Mouse (Mus musculus): ENCODE measurements around the gene Gm10837. TPM values are rescaled to one million over a fixed set of nuclear protein-coding genes. Genes with fewer than 3 reads are reported as not detected.

The Gm10837 gene
- polyA plus RNA-seq, 1 experiment from 2014 or later: 0.29 TPM

GRCm38 (mm10) chr14:122476822-122477215 is 13.6 kb upstream of the Gm10837 start:
- H3K9me3 ChIP-seq: no peaks in the 10 kb centered on the region
- H3K36me3 ChIP-seq: peaks cover 24% of the 10 kb centered on the region
- H3K27me3 ChIP-seq (ENCODE audit: insufficient read depth, poor library complexity, severe bottlenecking): peaks cover 97% of the 10 kb centered on the region
- H3K4me3 ChIP-seq: peak overlapping the region; percentile 81
- WGBS: under 1% methylated on average over 18 of the region's 18 CpGs
- no peak for DNase-seq (ENCODE audit: low spot score)
- H3K27ac ChIP-seq: peak overlapping the region; percentile 97
- H3K4me1 ChIP-seq (replicated peaks): peaks cover 64% of the 10 kb centered on the region

GRCm38 (mm10) chr14:122477261-122477671 is 13.1 kb upstream of the Gm10837 start:
- peak overlapping the region; percentile 97 for H3K27ac ChIP-seq
- peaks cover 66% of the 10 kb centered on the region for H3K4me1 ChIP-seq (replicated peaks)
- WGBS: under 1% methylated on average over 20 of the region's 20 CpGs
- DNase-seq (ENCODE audit: low spot score): peak; percentile 50
- peak overlapping the region; percentile 81 for H3K4me3 ChIP-seq
- no peaks in the 10 kb centered on the region for H3K9me3 ChIP-seq
- peaks cover 98% of the 10 kb centered on the region for H3K27me3 ChIP-seq (ENCODE audit: insufficient read depth, poor library complexity, severe bottlenecking)
- peaks cover 24% of the 10 kb centered on the region for H3K36me3 ChIP-seq

DNA sequence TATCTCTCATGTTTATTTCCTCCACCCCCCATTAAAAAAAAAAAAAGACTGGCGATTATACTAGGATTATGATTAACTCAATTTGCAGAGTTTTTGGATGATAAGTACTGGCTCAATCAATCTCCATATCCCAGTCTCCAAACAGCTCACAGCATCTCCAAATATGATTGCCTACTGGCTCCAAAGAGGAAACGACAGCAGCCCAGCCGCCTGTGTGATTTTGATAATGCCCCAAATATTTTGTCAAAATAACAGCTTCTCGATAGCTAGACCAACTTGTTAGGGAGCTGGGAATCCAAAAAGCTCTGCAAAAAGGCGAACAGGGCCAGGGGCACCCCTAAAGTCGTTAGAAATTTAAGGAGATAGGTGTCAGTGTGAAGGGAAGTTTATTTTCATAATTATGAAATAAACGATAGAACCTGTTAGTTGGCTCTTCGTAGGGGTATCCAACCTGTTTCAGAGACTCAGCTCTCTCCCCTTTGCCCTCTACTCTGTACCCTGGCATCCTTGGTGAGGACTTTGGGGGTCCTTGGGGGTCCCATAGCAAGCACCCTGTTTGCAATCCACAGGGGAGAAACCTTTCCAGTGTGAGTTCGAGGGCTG is 12.3 kb upstream of the Gm10837 start:
- no peak for DNase-seq (ENCODE audit: low spot score)
- 1% methylated on average over 9 of the region's 9 CpGs for WGBS
- peaks cover 66% of the 10 kb centered on the region for H3K4me1 ChIP-seq (replicated peaks)
- peaks cover 98% of the 10 kb centered on the region for H3K27me3 ChIP-seq (ENCODE audit: insufficient read depth, poor library complexity, severe bottlenecking)
- peaks cover 24% of the 10 kb centered on the region for H3K36me3 ChIP-seq
- peak overlapping the region; percentile 81 for H3K4me3 ChIP-seq
- peak overlapping the region; percentile 97 for H3K27ac ChIP-seq
- no peaks in the 10 kb centered on the region for H3K9me3 ChIP-seq

GRCm38 (mm10) chr14:122478574-122479011 is 11.8 kb upstream of the Gm10837 start:
- peaks cover 98% of the 10 kb centered on the region for H3K27me3 ChIP-seq (ENCODE audit: insufficient read depth, poor library complexity, severe bottlenecking)
- H3K4me3 ChIP-seq: peak overlapping the region; percentile 81
- peaks cover 64% of the 10 kb centered on the region for H3K4me1 ChIP-seq (replicated peaks)
- H3K27ac ChIP-seq: peak overlapping the region; percentile 97
- no peaks in the 10 kb centered on the region for H3K9me3 ChIP-seq
- WGBS: under 1% methylated on average over 22 of the region's 22 CpGs
- peaks cover 24% of the 10 kb centered on the region for H3K36me3 ChIP-seq
- DNase-seq (ENCODE audit: low spot score): peak; percentile 78

- Histone ChIP-seq H3K4me1 (replicated peaks) (peaks cover 64% of the 10 kb centered on the region), H3K27me3 (ENCODE audit: insufficient read depth, poor library complexity, severe bottlenecking) (peaks cover 98% of the 10 kb centered on the region), H3K4me3 (peak overlapping the region; percentile 81), H3K36me3 (peaks cover 24% of the 10 kb centered on the region), H3K9me3 (no peaks in the 10 kb centered on the region), H3K27ac (peak overlapping the region; percentile 97)
- WGBS: 6% methylated on average over 17 of the region's 17 CpGs
- no peak for DNase-seq (ENCODE audit: low spot score)
Observed at GRCm38 (mm10) chr14:122479461-122480109, 10.8 kb upstream of the Gm10837 start.

DNA sequence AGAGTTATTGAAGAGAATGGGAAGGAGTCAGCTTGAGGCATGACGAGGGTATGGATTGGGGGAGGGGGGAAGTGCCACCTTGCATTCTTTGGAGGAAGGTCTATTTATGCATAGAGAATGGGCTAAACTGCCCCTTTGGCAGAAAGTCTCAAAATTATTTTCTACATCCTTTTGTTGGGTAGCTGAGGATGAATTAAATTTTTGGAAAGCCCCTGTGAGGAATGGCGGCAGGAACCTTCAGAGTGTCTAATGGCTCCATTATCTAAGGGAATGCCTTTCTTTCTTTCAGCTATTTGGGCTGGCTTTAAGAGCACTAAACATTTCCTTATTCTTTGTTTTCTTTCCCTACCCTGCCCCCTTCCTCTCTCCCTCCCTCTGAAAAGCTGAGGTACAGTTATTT is 10.0 kb upstream of the Gm10837 start:
- Histone ChIP-seq H3K27ac (peak overlapping the region; percentile 97), H3K4me3 (peak overlapping the region; percentile 81), H3K9me3 (no peaks in the 10 kb centered on the region), H3K4me1 (replicated peaks) (peaks cover 64% of the 10 kb centered on the region), H3K27me3 (ENCODE audit: insufficient read depth, poor library complexity, severe bottlenecking) (peaks cover 98% of the 10 kb centered on the region), H3K36me3 (peaks cover 24% of the 10 kb centered on the region)
- DNase-seq (ENCODE audit: low spot score): no peak
- 6% methylated on average over 2 of the region's 2 CpGs for WGBS

GRCm38 (mm10) chr14:122481181-122481580 is 9.2 kb upstream of the Gm10837 start:
- Histone ChIP-seq H3K4me1 (replicated peaks) (peaks cover 62% of the 10 kb centered on the region), H3K27ac (peak overlapping the region; percentile 97)

GRCm38 (mm10) chr14:122482081-122483023 is 8.0 kb upstream of the Gm10837 start:
- H3K27ac ChIP-seq: peak overlapping the region; percentile 97
- no peaks in the 10 kb centered on the region for H3K9me3 ChIP-seq
- H3K36me3 ChIP-seq: peaks cover 12% of the 10 kb centered on the region
- DNase-seq (ENCODE audit: low spot score): peak; percentile 73
- H3K27me3 ChIP-seq (ENCODE audit: insufficient read depth, poor library complexity, severe bottlenecking): peaks cover 98% of the 10 kb centered on the region
- WGBS: under 1% methylated on average over 38 of the region's 38 CpGs
- H3K4me1 ChIP-seq (replicated peaks): peaks cover 59% of the 10 kb centered on the region
- peak overlapping the region; percentile 81 for H3K4me3 ChIP-seq

More at GRCm38 (mm10) chr14:122481181-122481580, 9.2 kb upstream of the Gm10837 start:
- Histone ChIP-seq H3K36me3 (peaks cover 20% of the 10 kb centered on the region), H3K9me3 (no peaks in the 10 kb centered on the region), H3K27me3 (ENCODE audit: insufficient read depth, poor library complexity, severe bottlenecking) (peaks cover 98% of the 10 kb centered on the region), H3K4me3 (peak overlapping the region; percentile 81)
- peak; percentile 54 for DNase-seq (ENCODE audit: low spot score)
- 4% methylated on average over 15 of the region's 15 CpGs for WGBS

DNA sequence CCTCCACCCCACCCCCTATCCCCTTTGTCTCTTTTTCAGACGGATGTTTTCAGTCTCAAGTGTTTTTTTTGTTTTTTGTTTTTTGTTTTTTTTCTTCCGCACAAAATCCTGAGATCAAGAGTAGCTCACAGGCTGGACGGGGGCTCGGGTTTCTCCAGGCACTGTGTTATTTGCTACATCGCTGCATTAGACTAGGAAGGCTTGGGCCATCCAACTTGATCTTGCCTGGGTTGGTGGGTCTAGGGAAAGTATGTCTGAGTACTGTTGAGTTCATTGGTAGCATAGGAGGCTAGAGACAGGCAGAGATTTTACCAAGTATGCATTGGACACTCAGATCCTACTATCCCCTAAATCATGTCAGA is 7.4 kb upstream of the Gm10837 start:
- Histone ChIP-seq H3K36me3 (peaks cover 12% of the 10 kb centered on the region), H3K4me1 (replicated peaks) (peaks cover 59% of the 10 kb centered on the region), H3K27me3 (ENCODE audit: insufficient read depth, poor library complexity, severe bottlenecking) (peaks cover 98% of the 10 kb centered on the region), H3K9me3 (no peaks in the 10 kb centered on the region), H3K4me3 (peak overlapping the region; percentile 81), H3K27ac (peak overlapping the region; percentile 97)
- 2% methylated on average over 5 of the region's 5 CpGs for WGBS
- DNase-seq (ENCODE audit: low spot score): no peak

- peak overlapping the region; percentile 41 for H3K4me3 ChIP-seq
- peaks cover 98% of the 10 kb centered on the region for H3K27me3 ChIP-seq (ENCODE audit: insufficient read depth, poor library complexity, severe bottlenecking)
- H3K4me1 ChIP-seq (replicated peaks): peaks cover 54% of the 10 kb centered on the region
- no peaks in the 10 kb centered on the region for H3K9me3 ChIP-seq
- H3K27ac ChIP-seq: peak overlapping the region; percentile 77
- peaks cover 7% of the 10 kb centered on the region for H3K36me3 ChIP-seq
- WGBS: 2% methylated on average over 18 of the region's 18 CpGs
- DNase-seq (ENCODE audit: low spot score): peak; percentile 60
Observed at GRCm38 (mm10) chr14:122483556-122484421, 6.6 kb upstream of the Gm10837 start.

DNA sequence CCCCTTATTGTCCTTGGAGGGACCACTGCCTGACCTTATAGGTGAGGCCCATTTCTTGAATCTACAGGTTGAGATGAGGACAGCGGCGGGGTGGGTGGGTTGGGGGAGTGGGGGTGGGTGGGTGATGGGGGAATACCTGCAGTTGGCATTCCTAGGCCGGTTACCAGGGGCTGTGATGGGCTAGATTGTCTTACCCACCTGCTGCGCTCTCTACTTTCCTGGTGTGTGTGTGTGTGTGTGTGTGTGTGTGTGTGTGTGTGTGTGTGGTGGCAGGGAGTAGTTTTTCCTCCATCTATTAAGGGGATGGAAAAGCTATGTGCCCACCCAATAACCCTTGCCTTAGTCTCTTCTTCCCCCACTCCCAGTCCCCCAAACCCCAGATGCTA is 5.9 kb upstream of the Gm10837 start:
- peak; percentile 24 for DNase-seq (ENCODE audit: low spot score)
- 5% methylated on average over 4 of the region's 4 CpGs for WGBS
- peak overlapping the region; percentile 77 for H3K27ac ChIP-seq
- H3K4me1 ChIP-seq (replicated peaks): peaks cover 53% of the 10 kb centered on the region
- H3K4me3 ChIP-seq: peak overlapping the region; percentile 41
- H3K36me3 ChIP-seq: peaks cover 2% of the 10 kb centered on the region; the same call in 1 of the 2 replicates
- H3K9me3 ChIP-seq: no peaks in the 10 kb centered on the region
- peaks cover 99% of the 10 kb centered on the region for H3K27me3 ChIP-seq (ENCODE audit: insufficient read depth, poor library complexity, severe bottlenecking)

Measured in hindbrain, embryonic 10.5 days (tissue).